Mouse (Mus musculus): ENCODE measurements around the gene Zfp143.
"Not testable (repeated sequence)": the region's sequence is repeated elsewhere in the genome, so short reads cannot be mapped to it uniquely, and the experiment has no call there.

Zfp143 gene

DNA sequence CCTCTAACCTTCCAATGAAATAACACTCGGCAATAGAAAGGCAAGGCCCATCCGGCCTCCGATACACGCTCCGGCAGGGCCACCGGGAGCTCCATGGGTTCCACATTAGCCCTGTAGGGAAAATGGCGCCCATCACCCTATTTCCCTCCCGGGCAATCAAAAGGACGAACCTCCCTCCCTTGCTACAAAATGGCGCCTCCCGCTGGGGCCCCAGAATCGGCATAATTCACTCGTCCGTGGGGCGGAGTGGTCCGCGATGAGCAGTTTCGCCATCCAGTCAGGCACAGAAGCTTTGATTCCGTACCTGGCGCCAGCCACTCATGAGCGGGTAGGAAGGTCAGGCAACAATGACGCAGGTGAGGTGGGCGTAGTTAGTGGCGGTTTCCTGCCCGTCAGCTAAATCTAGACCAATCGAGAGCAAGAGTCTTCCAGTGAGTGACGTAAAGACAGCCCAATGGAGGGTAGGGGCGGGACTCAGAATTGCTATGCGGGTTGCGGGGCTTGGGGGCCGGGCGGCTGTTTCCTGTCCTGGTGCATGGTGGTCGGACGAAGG, at the start of gene Zfp143:
Gene Zfp143, plus strand, starts transcription at position 19 of the 553 bp plus-strand sequence.
- DNase-seq (ENCODE audit: extremely low read depth, low read depth, low spot score), result peak; percentile 99

GRCm38 (mm10) chr7:110011417-110011816, 49.6 kb upstream of the Zfp143 start:
- peak; percentile 81 for DNase-seq (ENCODE audit: extremely low read depth, low read depth, low spot score)

DNA sequence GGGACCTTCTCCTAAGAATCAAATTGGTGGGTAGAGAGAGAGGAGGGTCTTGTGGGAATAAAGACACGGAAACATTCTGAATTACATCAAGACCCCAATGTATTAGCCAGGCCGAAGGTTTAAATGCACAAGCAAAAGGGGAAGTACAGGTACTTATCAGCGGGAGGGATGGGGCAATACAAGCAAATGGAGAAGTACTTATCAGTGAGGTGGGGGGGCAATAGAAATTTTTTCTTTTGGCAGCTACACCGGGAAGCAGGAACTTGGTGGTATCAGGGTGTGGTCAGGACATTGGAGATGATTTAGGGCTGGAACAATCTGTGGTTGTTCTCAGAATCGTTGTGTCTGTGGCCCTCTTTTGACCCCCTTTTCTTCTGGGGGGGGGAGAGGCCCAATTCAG, 46.7 kb upstream of the Zfp143 start:
- DNase-seq (ENCODE audit: extremely low read depth, low read depth, low spot score), result no peak

DNA sequence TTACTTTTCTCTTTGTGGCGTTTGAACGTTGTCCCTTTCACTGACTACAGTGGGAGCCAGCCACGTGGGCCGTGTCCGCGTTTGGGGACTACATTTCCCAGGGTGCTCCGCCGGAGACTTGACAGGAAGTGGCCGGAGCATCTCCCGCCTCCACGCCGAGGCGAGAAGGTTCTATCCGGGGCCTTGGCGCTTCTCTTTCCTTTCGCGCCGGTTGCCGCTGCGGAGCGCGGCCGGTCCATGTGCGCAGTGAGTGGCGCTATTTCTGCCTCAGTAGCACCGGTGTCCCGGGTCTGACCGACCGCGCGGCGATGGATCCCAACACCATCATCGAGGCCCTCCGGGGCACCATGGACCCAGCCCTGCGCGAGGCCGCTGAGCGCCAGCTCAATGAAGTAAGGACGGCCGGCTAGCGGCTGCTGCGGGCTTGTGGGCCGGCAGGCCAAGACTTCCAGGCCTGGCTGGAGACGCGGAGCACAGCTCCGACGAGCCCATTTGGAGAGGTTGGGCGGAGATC, 42.8 kb upstream of the Zfp143 start, which contains the start of gene Ipo7:
Gene Ipo7, plus strand, starts transcription at position 158 of the 514 bp plus-strand sequence.
- no peak for DNase-seq (ENCODE audit: extremely low read depth, low read depth, low spot score)

GRCm38 (mm10) chr7:110018631-110019482, 42.2 kb upstream of the Zfp143 start:
- DNase-seq (ENCODE audit: extremely low read depth, low read depth, low spot score), result no peak

GRCm38 (mm10) chr7:110023553-110023952, 37.5 kb upstream of the Zfp143 start:
- DNase-seq (ENCODE audit: extremely low read depth, low read depth, low spot score), result no peak

- DNase-seq (ENCODE audit: extremely low read depth, low read depth, low spot score), result no peak
Measured at GRCm38 (mm10) chr7:110026594-110026993, 34.4 kb upstream of the Zfp143 start.

GRCm38 (mm10) chr7:110028826-110029225, 32.2 kb upstream of the Zfp143 start:
- DNase-seq (ENCODE audit: extremely low read depth, low read depth, low spot score), result no peak

DNA sequence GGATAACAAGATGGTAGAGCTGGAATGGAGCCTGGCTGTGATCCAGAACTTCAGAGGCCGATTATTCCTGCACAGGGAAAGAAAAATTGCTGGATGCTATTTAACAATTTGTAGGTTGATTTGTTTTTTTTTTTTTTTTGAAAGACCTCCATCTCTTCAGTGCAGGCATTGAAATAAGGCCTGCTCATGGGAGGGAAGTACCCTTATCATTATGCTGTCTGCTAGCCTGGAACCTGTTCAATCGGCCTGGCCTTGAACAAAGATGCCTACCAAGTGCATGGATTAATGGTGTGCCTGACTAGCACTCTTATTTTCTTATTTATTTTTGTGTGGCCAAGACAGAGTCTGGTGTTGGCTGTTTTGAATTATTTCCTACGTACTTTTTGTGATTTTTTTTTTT, 30.7 kb upstream of the Zfp143 start:
- no peak for DNase-seq (ENCODE audit: extremely low read depth, low read depth, low spot score)

GRCm38 (mm10) chr7:110057723-110058122, 3.3 kb upstream of the Zfp143 start:
- not testable (repeated sequence) for DNase-seq (ENCODE audit: extremely low read depth, low read depth, low spot score)

GRCm38 (mm10) chr7:110059092-110059785, 1.8 kb upstream of the Zfp143 start:
- no peak for DNase-seq (ENCODE audit: extremely low read depth, low read depth, low spot score)

DNA sequence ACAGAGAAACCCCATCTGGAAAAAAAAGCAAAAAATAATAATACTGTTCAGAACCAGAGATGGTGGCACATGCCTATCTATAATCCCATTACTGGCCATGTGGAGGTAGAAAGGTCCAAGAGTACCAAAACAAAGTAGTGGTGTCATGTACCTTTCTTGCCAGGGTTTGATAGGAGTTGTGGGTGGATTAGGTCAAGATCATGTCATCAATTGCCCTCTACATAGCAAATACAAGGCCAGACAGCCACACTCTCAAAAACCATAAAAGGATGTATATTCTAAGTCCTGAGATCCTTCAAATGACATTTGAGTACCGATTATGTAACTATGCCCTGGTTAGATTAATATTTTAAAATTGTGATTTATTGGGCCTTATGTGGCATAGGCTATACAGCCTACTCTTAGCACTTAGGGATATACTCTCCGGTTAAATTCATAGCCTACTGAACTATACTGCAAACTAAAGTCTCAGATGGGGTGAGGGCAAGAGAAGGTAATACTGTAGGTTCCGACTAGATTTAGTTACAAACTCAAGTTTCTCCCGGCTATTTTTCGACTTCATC, 830 bp upstream of the Zfp143 start:
- DNase-seq (ENCODE audit: extremely low read depth, low read depth, low spot score), result no peak

GRCm38 (mm10) chr7:110060669-110061198, 283 bp upstream of the Zfp143 start:
- DNase-seq (ENCODE audit: extremely low read depth, low read depth, low spot score), result no peak

DNA sequence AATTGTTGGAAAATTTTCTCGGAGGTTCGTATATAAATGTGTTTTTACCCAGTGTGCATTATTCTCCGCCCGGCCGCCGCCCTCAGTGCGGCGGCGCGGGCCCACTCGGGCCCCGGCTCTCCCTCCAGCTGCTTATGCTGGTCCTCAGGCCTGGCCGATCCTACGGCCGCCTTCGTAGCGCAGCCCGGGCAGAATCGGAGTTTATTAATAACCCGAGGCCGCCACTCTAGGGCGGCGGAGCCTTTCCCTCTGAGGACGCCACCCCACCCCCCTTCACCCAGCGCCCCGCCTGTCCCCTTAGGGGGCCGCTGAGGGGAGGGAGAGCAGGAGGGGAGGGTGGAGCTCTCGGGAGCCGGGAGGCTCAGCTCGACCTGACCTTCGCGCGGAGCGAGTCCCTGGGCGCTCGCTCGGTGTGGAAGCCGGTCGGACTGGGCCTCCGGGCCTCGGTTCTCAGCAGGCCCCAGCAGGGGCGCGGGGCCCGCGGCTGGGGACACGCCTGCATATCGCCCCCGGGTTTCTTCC, 796 bp downstream of the Zfp143 start:
- no peak for DNase-seq (ENCODE audit: extremely low read depth, low read depth, low spot score)

DNA sequence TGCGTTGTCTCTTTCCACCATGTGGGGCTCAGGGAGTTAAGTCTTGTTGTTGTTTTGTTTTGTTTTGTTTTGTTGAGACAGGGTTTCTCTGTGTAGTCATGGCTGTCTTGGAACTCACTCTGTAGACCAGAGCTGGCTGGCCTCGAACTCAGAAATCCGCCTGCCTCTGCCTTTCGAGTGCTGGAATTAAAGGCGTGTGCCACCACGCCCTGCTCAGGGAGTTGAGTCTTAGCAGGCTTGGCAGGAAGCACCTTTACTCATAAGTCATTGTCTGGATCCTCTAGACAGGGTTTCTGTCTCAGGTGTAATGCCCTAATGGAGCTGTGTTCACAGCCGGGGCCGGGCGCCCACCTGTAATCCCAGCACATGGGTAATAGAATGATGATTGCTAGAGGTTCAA, 2.7 kb downstream of the Zfp143 start:
- no peak for DNase-seq (ENCODE audit: extremely low read depth, low read depth, low spot score)

GRCm38 (mm10) chr7:110069070-110069469, 8.1 kb downstream of the Zfp143 start:
- DNase-seq (ENCODE audit: extremely low read depth, low read depth, low spot score), result no peak

- no peak for DNase-seq (ENCODE audit: extremely low read depth, low read depth, low spot score)
Measured at GRCm38 (mm10) chr7:110078168-110078567, 17.2 kb downstream of the Zfp143 start.

- no peak for DNase-seq (ENCODE audit: extremely low read depth, low read depth, low spot score)
Measured at GRCm38 (mm10) chr7:110083386-110084165, 22.6 kb downstream of the Zfp143 start.

DNA sequence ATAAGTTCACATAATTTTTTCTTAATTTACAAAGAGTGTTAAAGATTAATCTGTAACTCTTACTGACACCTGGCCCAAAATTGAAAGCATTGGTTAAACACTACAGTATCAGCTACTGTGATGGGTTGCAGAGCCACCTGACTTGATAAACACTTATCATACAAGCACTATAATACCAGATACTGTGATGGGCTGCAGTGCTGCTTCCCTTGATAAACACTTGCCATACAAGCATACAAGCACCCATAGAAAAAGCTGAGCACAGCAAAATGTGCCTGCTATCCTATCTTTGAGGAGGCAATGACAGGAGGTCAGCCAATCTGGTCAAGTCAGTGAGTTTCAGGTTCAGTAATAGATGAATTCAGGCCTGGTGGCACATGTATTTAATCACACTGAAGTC, 24.2 kb downstream of the Zfp143 start:
- no peak for DNase-seq (ENCODE audit: extremely low read depth, low read depth, low spot score)

- no peak for DNase-seq (ENCODE audit: extremely low read depth, low read depth, low spot score)
Measured at GRCm38 (mm10) chr7:110087914-110088313, 26.9 kb downstream of the Zfp143 start.

Measured in fat pad, adult 2 months (tissue).